In genomic region chr2:48545072-48545471, GRCm38 (mm10) we compare ENCODE assay signal across 24 mouse cellular contexts.
"Had no signal": no experiment of that assay in that cellular context is flagged by ENCODE, and none has a peak within 500 bp of the region (broad histone marks: within the 10 kb centered on the region; RNA-seq: fewer than 3 reads in every experiment).

No protein-coding gene starts in this region.

- DNase-seq: gastrocnemius, adult 2 months; gastrocnemius, postnatal 10 days; gastrocnemius, postnatal 25 days; heart, adult 18-20 months; heart, postnatal 10 days; kidney, adult 11 months; kidney, adult 2 months; kidney, adult 9 months; kidney, postnatal 14 days; kidney, postnatal 36 days; layer of hippocampus, adult 9-11 months; layer of hippocampus, postnatal 36 days; left cerebral cortex, postnatal 4 days had no signal

- H3K27me3 ChIP-seq: heart, embryonic 12.5 days; hindbrain, embryonic 13.5 days; hindbrain, embryonic 15.5 days; kidney, embryonic 15.5 days; limb, embryonic 13.5 days; limb, embryonic 15.5 days; liver, embryonic 12.5 days had no signal

- H3K4me1 ChIP-seq: heart, embryonic 10.5 days; hindbrain, embryonic 13.5 days; hindbrain, embryonic 15.5 days; kidney, embryonic 15.5 days; limb, embryonic 13.5 days; limb, embryonic 15.5 days; liver, embryonic 12.5 days had no signal

- H3K9ac ChIP-seq: heart, embryonic 12.5 days; hindbrain, embryonic 13.5 days; hindbrain, embryonic 15.5 days; kidney, embryonic 15.5 days; limb, embryonic 13.5 days; limb, embryonic 15.5 days; liver, embryonic 12.5 days; liver, embryonic 14.5 days had no signal

- H3K36me3 ChIP-seq: heart, embryonic 10.5 days; heart, embryonic 12.5 days; hindbrain, embryonic 13.5 days; hindbrain, embryonic 15.5 days; kidney, embryonic 15.5 days; limb, embryonic 13.5 days; limb, embryonic 15.5 days; liver, embryonic 12.5 days had no signal

- H3K4me3 ChIP-seq: gastrocnemius, adult 2 months; heart, embryonic 10.5 days; heart, embryonic 12.5 days; hindbrain, embryonic 13.5 days; hindbrain, embryonic 15.5 days; kidney, embryonic 15.5 days; limb, embryonic 13.5 days; limb, embryonic 15.5 days; liver, embryonic 12.5 days had no signal

- H3K9me3 ChIP-seq: heart, embryonic 10.5 days; heart, embryonic 12.5 days; hindbrain, embryonic 13.5 days; hindbrain, embryonic 15.5 days; kidney, embryonic 15.5 days; limb, embryonic 13.5 days; limb, embryonic 15.5 days; liver, embryonic 12.5 days had no signal

- H3K4me2 ChIP-seq: heart, embryonic 12.5 days; hindbrain, embryonic 13.5 days; hindbrain, embryonic 15.5 days; kidney, embryonic 15.5 days; limb, embryonic 13.5 days; limb, embryonic 15.5 days; liver, embryonic 12.5 days had no signal

- H3K27ac ChIP-seq: gastrocnemius, adult 2 months; heart, embryonic 10.5 days; hindbrain, embryonic 13.5 days; hindbrain, embryonic 15.5 days; hindbrain, postnatal 0 days; kidney, embryonic 15.5 days; kidney, postnatal 0 days; limb, embryonic 13.5 days; limb, embryonic 15.5 days; liver, embryonic 12.5 days; liver, embryonic 14.5 days had no signal

- ATAC-seq: hindbrain, postnatal 0 days; liver, embryonic 12.5 days had no signal
